Mouse (Mus musculus): ENCODE data around the gene Krtap19-2. TPM values are rescaled to one million over a fixed set of nuclear protein-coding genes. Genes with fewer than 3 reads are reported as not detected.

Gene Krtap19-2
- polyA plus RNA-seq (2015; fragmentation: Nextera tagmentation; extraction: Ambion mirVana): not detected in 2 replicates

GRCm38 (mm10) chr16:88874169-88874568 lies at the start of gene Krtap19-2:
Krtap19-2 (minus strand) TSS chr16:88874269.
- no peak within 1 kb of the TSS for H3K4me3 ChIP-seq
- H3K9ac ChIP-seq: no peak within 1 kb of the TSS
- H3K36me3 ChIP-seq: no peaks in the 10 kb centered on the region
- H3K4me2 ChIP-seq: no peak within 1 kb of the TSS
- no peaks in the 10 kb centered on the region for H3K9me3 ChIP-seq (replicated peaks)
- no peaks in the 10 kb centered on the region for H3K27me3 ChIP-seq
- ATAC-seq (replicated peaks; ENCODE audit: insufficient number of reproducible peaks, insufficient read depth, low FRiP score, low read depth): no peak
- no peaks in the 10 kb centered on the region for H3K4me1 ChIP-seq (replicated peaks)
- WGBS: 97% methylated on average over 3 of the region's 3 CpGs
- no peak within 1 kb of the TSS for H3K27ac ChIP-seq

GRCm38 (mm10) chr16:88896357-88896756 lies 22.3 kb upstream of the Krtap19-2 start, which contains the start of gene Krtap19-5:
Krtap19-5 (minus strand) TSS chr16:88896457.
- Histone ChIP-seq H3K4me2 (no peak within 1 kb of the TSS), H3K9me3 (replicated peaks) (no peaks in the 10 kb centered on the region), H3K27ac (no peak within 1 kb of the TSS), H3K27me3 (no peaks in the 10 kb centered on the region), H3K4me1 (replicated peaks) (no peaks in the 10 kb centered on the region), H3K36me3 (no peaks in the 10 kb centered on the region), H3K9ac (no peak within 1 kb of the TSS), H3K4me3 (no peak within 1 kb of the TSS)
- ATAC-seq (replicated peaks; ENCODE audit: insufficient number of reproducible peaks, insufficient read depth, low FRiP score, low read depth): no peak
- 85% methylated on average over 6 of the region's 6 CpGs for WGBS

- H3K4me2 ChIP-seq: no peak overlapping the region
- ATAC-seq (replicated peaks; ENCODE audit: insufficient number of reproducible peaks, insufficient read depth, low FRiP score, low read depth): no peak
- H3K27ac ChIP-seq: no peak overlapping the region
- H3K9me3 ChIP-seq (replicated peaks): no peaks in the 10 kb centered on the region
- no peaks in the 10 kb centered on the region for H3K36me3 ChIP-seq
- no peak overlapping the region for H3K9ac ChIP-seq
- no peak overlapping the region for H3K4me3 ChIP-seq
- 76% methylated on average over 6 of the region's 6 CpGs for WGBS
- H3K27me3 ChIP-seq: no peaks in the 10 kb centered on the region
- no peaks in the 10 kb centered on the region for H3K4me1 ChIP-seq (replicated peaks)
Observed at GRCm38 (mm10) chr16:88886870-88887269, 12.8 kb upstream of the Krtap19-2 start.

GRCm38 (mm10) chr16:88884989-88885388 lies 10.9 kb upstream of the Krtap19-2 start, which contains the start of gene Krtap19-4:
Krtap19-4 (minus strand) TSS chr16:88885089.
- Histone ChIP-seq H3K36me3 (no peaks in the 10 kb centered on the region), H3K27me3 (no peaks in the 10 kb centered on the region), H3K27ac (no peak within 1 kb of the TSS), H3K4me1 (replicated peaks) (no peaks in the 10 kb centered on the region), H3K9ac (no peak within 1 kb of the TSS), H3K9me3 (replicated peaks) (no peaks in the 10 kb centered on the region), H3K4me3 (no peak within 1 kb of the TSS), H3K4me2 (no peak within 1 kb of the TSS)
- 79% methylated on average over 5 of the region's 5 CpGs for WGBS
- ATAC-seq (replicated peaks; ENCODE audit: insufficient number of reproducible peaks, insufficient read depth, low FRiP score, low read depth): no peak

GRCm38 (mm10) chr16:88877938-88878337 lies 3.9 kb upstream of the Krtap19-2 start, which contains the start of gene Krtap19-3:
Krtap19-3 (minus strand) TSS chr16:88878038.
- ATAC-seq (replicated peaks; ENCODE audit: insufficient number of reproducible peaks, insufficient read depth, low FRiP score, low read depth): no peak
- Histone ChIP-seq H3K36me3 (no peaks in the 10 kb centered on the region), H3K27ac (no peak within 1 kb of the TSS), H3K9me3 (replicated peaks) (no peaks in the 10 kb centered on the region), H3K27me3 (no peaks in the 10 kb centered on the region), H3K4me1 (replicated peaks) (no peaks in the 10 kb centered on the region), H3K4me2 (no peak within 1 kb of the TSS), H3K4me3 (no peak within 1 kb of the TSS), H3K9ac (no peak within 1 kb of the TSS)
- 84% methylated on average over 2 of the region's 2 CpGs for WGBS

GRCm38 (mm10) chr16:88869311-88869710 lies 4.8 kb downstream of the Krtap19-2 start, which contains the start of gene Krtap19-1:
Krtap19-1 (minus strand) TSS chr16:88869411.
- H3K9me3 ChIP-seq (replicated peaks): no peaks in the 10 kb centered on the region
- H3K27me3 ChIP-seq: no peaks in the 10 kb centered on the region
- 82% methylated on average over 6 of the region's 6 CpGs for WGBS
- H3K27ac ChIP-seq: no peak within 1 kb of the TSS
- ATAC-seq (replicated peaks; ENCODE audit: insufficient number of reproducible peaks, insufficient read depth, low FRiP score, low read depth): no peak
- no peak within 1 kb of the TSS for H3K4me2 ChIP-seq
- H3K9ac ChIP-seq: no peak within 1 kb of the TSS
- no peaks in the 10 kb centered on the region for H3K36me3 ChIP-seq
- no peaks in the 10 kb centered on the region for H3K4me1 ChIP-seq (replicated peaks)
- no peak within 1 kb of the TSS for H3K4me3 ChIP-seq

- Histone ChIP-seq H3K9ac (no peak overlapping the region), H3K4me2 (no peak overlapping the region), H3K27ac (no peak overlapping the region), H3K4me1 (replicated peaks) (no peaks in the 10 kb centered on the region), H3K27me3 (no peaks in the 10 kb centered on the region), H3K36me3 (no peaks in the 10 kb centered on the region), H3K9me3 (replicated peaks) (no peaks in the 10 kb centered on the region), H3K4me3 (no peak overlapping the region)
- ATAC-seq (replicated peaks; ENCODE audit: insufficient number of reproducible peaks, insufficient read depth, low FRiP score, low read depth): no peak
- 76% methylated on average over 4 of the region's 4 CpGs for WGBS
Observed at GRCm38 (mm10) chr16:88864887-88865407, 9.1 kb downstream of the Krtap19-2 start.

GRCm38 (mm10) chr16:88851450-88851849 lies 22.6 kb downstream of the Krtap19-2 start:
- 9% methylated on average over 5 of the region's 5 CpGs for WGBS
- ATAC-seq (replicated peaks; ENCODE audit: insufficient number of reproducible peaks, insufficient read depth, low FRiP score, low read depth): no peak
- H3K27ac ChIP-seq: no peak overlapping the region

GRCm38 (mm10) chr16:88848558-88848957 lies 25.5 kb downstream of the Krtap19-2 start:
- H3K4me1 ChIP-seq (replicated peaks): no peaks in the 10 kb centered on the region
- H3K9ac ChIP-seq: no peak overlapping the region
- H3K4me3 ChIP-seq: no peak overlapping the region
- H3K27ac ChIP-seq: no peak overlapping the region
- H3K36me3 ChIP-seq: no peaks in the 10 kb centered on the region
- ATAC-seq (replicated peaks; ENCODE audit: insufficient number of reproducible peaks, insufficient read depth, low FRiP score, low read depth): no peak
- WGBS: 79% methylated on average over 4 of the region's 4 CpGs
- H3K9me3 ChIP-seq (replicated peaks): no peaks in the 10 kb centered on the region
- H3K4me2 ChIP-seq: no peak overlapping the region
- H3K27me3 ChIP-seq: no peaks in the 10 kb centered on the region

More at GRCm38 (mm10) chr16:88851450-88851849, 22.6 kb downstream of the Krtap19-2 start:
- Histone ChIP-seq H3K4me3 (no peak overlapping the region), H3K36me3 (no peaks in the 10 kb centered on the region), H3K27me3 (no peaks in the 10 kb centered on the region), H3K9ac (no peak overlapping the region), H3K9me3 (replicated peaks) (no peaks in the 10 kb centered on the region), H3K4me2 (no peak overlapping the region), H3K4me1 (replicated peaks) (no peaks in the 10 kb centered on the region)

GRCm38 (mm10) chr16:88847363-88847762 lies 26.7 kb downstream of the Krtap19-2 start:
- H3K9ac ChIP-seq: no peak overlapping the region
- H3K4me3 ChIP-seq: no peak overlapping the region
- no peaks in the 10 kb centered on the region for H3K36me3 ChIP-seq
- no peaks in the 10 kb centered on the region for H3K4me1 ChIP-seq (replicated peaks)
- H3K9me3 ChIP-seq (replicated peaks): no peaks in the 10 kb centered on the region
- no peaks in the 10 kb centered on the region for H3K27me3 ChIP-seq
- 89% methylated on average over 1 of the region's 1 CpGs for WGBS
- no peak overlapping the region for H3K27ac ChIP-seq
- no peak for ATAC-seq (replicated peaks; ENCODE audit: insufficient number of reproducible peaks, insufficient read depth, low FRiP score, low read depth)
- H3K4me2 ChIP-seq: no peak overlapping the region

- Histone ChIP-seq H3K36me3 (no peaks in the 10 kb centered on the region), H3K4me3 (no peak overlapping the region), H3K4me2 (no peak overlapping the region), H3K27me3 (no peaks in the 10 kb centered on the region), H3K9me3 (replicated peaks) (no peaks in the 10 kb centered on the region), H3K9ac (no peak overlapping the region), H3K4me1 (replicated peaks) (no peaks in the 10 kb centered on the region), H3K27ac (no peak overlapping the region)
- no peak for ATAC-seq (replicated peaks; ENCODE audit: insufficient number of reproducible peaks, insufficient read depth, low FRiP score, low read depth)
- 66% methylated on average over 3 of the region's 3 CpGs for WGBS
Observed at GRCm38 (mm10) chr16:88826978-88827377, 47.1 kb downstream of the Krtap19-2 start.

- no peak for ATAC-seq (replicated peaks; ENCODE audit: insufficient number of reproducible peaks, insufficient read depth, low FRiP score, low read depth)
- Histone ChIP-seq H3K27ac (no peak within 1 kb of the TSS), H3K9me3 (replicated peaks) (no peaks in the 10 kb centered on the region), H3K4me3 (no peak within 1 kb of the TSS), H3K36me3 (no peaks in the 10 kb centered on the region), H3K4me1 (replicated peaks) (no peaks in the 10 kb centered on the region), H3K4me2 (no peak within 1 kb of the TSS), H3K9ac (no peak within 1 kb of the TSS), H3K27me3 (no peaks in the 10 kb centered on the region)
- WGBS: 80% methylated on average over 9 of the region's 9 CpGs
Observed at GRCm38 (mm10) chr16:88826095-88826652, 47.9 kb downstream of the Krtap19-2 start, which contains the start of gene Krtap14. Krtap14 (minus strand) TSS chr16:88826145.
